Mouse (Mus musculus): ENCODE results near the gene Clcnka. TPM values are rescaled to one million over a fixed set of nuclear protein-coding genes. Genes with fewer than 3 reads are reported as not detected.

Clcnka gene
- polyA plus RNA-seq (2015; fragmentation: Nextera tagmentation; extraction: Ambion mirVana), result not detected in 2 replicates

- Histone ChIP-seq H3K4me1 (replicated peaks) (no peaks in the 10 kb centered on the region), H3K27me3 (peaks cover 23% of the 10 kb centered on the region), H3K36me3 (no peaks in the 10 kb centered on the region), H3K4me3 (replicated peaks) (no peak within 1 kb of the TSS), H3K27ac (no peak within 1 kb of the TSS), H3K9me3 (replicated peaks) (no peaks in the 10 kb centered on the region), H3K4me2 (no peak within 1 kb of the TSS), H3K9ac (no peak within 1 kb of the TSS)
- 56% methylated on average over 12 of the region's 12 CpGs for WGBS (ENCODE audit: insufficient replicate concordance)
- ATAC-seq (ENCODE audit: low read depth), result no peak
- no peak for DNase-seq
Observed at GRCm38 (mm10) chr4:141398545-141398944, at the start of gene Clcnka. Clcnka (minus strand) TSS chr4:141398724.

- DNase-seq (no peak), ATAC-seq (ENCODE audit: low read depth) (no peak)
- H3K4me2 ChIP-seq, result peak overlapping the region; percentile 92; the same call in 1 of the 2 replicates
- H3K9me3 ChIP-seq (replicated peaks), result no peaks in the 10 kb centered on the region
- peaks cover 31% of the 10 kb centered on the region for H3K4me1 ChIP-seq (replicated peaks)
- WGBS (ENCODE audit: insufficient replicate concordance), result 72% methylated on average over 7 of the region's 7 CpGs
- H3K4me3 ChIP-seq (replicated peaks), result no peak overlapping the region
- no peak overlapping the region for H3K9ac ChIP-seq
- H3K27ac ChIP-seq, result no peak overlapping the region
- H3K27me3 ChIP-seq, result no peaks in the 10 kb centered on the region
- H3K36me3 ChIP-seq, result peaks cover 36% of the 10 kb centered on the region
Observed at GRCm38 (mm10) chr4:141446211-141446610, 47.7 kb upstream of the Clcnka start.

GRCm38 (mm10) chr4:141445328-141445720 lies 46.8 kb upstream of the Clcnka start:
- Histone ChIP-seq H3K4me2 (peak overlapping the region; percentile 92), H3K27ac (peak overlapping the region; percentile 64; the same call in 1 of the 2 replicates), H3K36me3 (peaks cover 35% of the 10 kb centered on the region), H3K9me3 (replicated peaks) (no peaks in the 10 kb centered on the region), H3K9ac (peak overlapping the region; percentile 91), H3K4me1 (replicated peaks) (peaks cover 31% of the 10 kb centered on the region), H3K27me3 (no peaks in the 10 kb centered on the region), H3K4me3 (replicated peaks) (peak overlapping the region; percentile 99)
- DNase-seq (no peak), ATAC-seq (ENCODE audit: low read depth) (no peak)
- WGBS (ENCODE audit: insufficient replicate concordance), result 18% methylated on average over 14 of the region's 14 CpGs

GRCm38 (mm10) chr4:141444451-141445327 lies 46.2 kb upstream of the Clcnka start, which contains the start of gene Zbtb17:
Zbtb17 (plus strand) TSS chr4:141444654.
- peaks cover 31% of the 10 kb centered on the region for H3K4me1 ChIP-seq (replicated peaks)
- peak within 1 kb of the TSS; percentile 99 for H3K4me3 ChIP-seq (replicated peaks)
- H3K4me2 ChIP-seq, result peak within 1 kb of the TSS; percentile 92
- peaks cover 32% of the 10 kb centered on the region for H3K36me3 ChIP-seq
- H3K27ac ChIP-seq, result peak within 1 kb of the TSS; percentile 64
- H3K27me3 ChIP-seq, result no peaks in the 10 kb centered on the region
- peak; percentile 85 for DNase-seq
- peak within 1 kb of the TSS; percentile 91 for H3K9ac ChIP-seq
- ATAC-seq (ENCODE audit: low read depth), result peak; percentile 89
- no peaks in the 10 kb centered on the region for H3K9me3 ChIP-seq (replicated peaks)
- WGBS (ENCODE audit: insufficient replicate concordance), result under 1% methylated on average over 81 of the region's 102 CpGs

GRCm38 (mm10) chr4:141443641-141444429 lies 45.3 kb upstream of the Clcnka start:
- DNase-seq, result no peak
- Histone ChIP-seq H3K4me1 (replicated peaks) (peaks cover 31% of the 10 kb centered on the region), H3K9ac (peak overlapping the region; percentile 91), H3K4me2 (peak overlapping the region; percentile 92), H3K4me3 (replicated peaks) (peak overlapping the region; percentile 99), H3K36me3 (peaks cover 23% of the 10 kb centered on the region), H3K27ac (no peak overlapping the region; the same call in 1 of the 2 replicates), H3K9me3 (replicated peaks) (no peaks in the 10 kb centered on the region), H3K27me3 (no peaks in the 10 kb centered on the region)
- WGBS (ENCODE audit: insufficient replicate concordance), result 24% methylated on average over 11 of the region's 11 CpGs
- ATAC-seq (ENCODE audit: low read depth), result no peak; the same call in none of the 2 replicates

- no peaks in the 10 kb centered on the region for H3K27me3 ChIP-seq
- H3K4me2 ChIP-seq, result no peak overlapping the region
- DNase-seq (no peak), ATAC-seq (ENCODE audit: low read depth) (no peak)
- H3K9ac ChIP-seq, result no peak overlapping the region
- H3K27ac ChIP-seq, result no peak overlapping the region
- no peak overlapping the region for H3K4me3 ChIP-seq (replicated peaks)
- peaks cover 20% of the 10 kb centered on the region for H3K4me1 ChIP-seq (replicated peaks)
- no peaks in the 10 kb centered on the region for H3K9me3 ChIP-seq (replicated peaks)
- no peaks in the 10 kb centered on the region for H3K36me3 ChIP-seq
Observed at GRCm38 (mm10) chr4:141440877-141441276, 42.4 kb upstream of the Clcnka start.

GRCm38 (mm10) chr4:141439083-141439803 lies 40.7 kb upstream of the Clcnka start:
- Histone ChIP-seq H3K4me3 (replicated peaks) (no peak overlapping the region), H3K36me3 (no peaks in the 10 kb centered on the region), H3K4me2 (no peak overlapping the region), H3K9ac (no peak overlapping the region), H3K27me3 (no peaks in the 10 kb centered on the region), H3K9me3 (replicated peaks) (no peaks in the 10 kb centered on the region), H3K27ac (no peak overlapping the region), H3K4me1 (replicated peaks) (peaks cover 10% of the 10 kb centered on the region)
- WGBS (ENCODE audit: insufficient replicate concordance), result 65% methylated on average over 12 of the region's 12 CpGs
- no peak for DNase-seq
- ATAC-seq (ENCODE audit: low read depth), result no peak

- WGBS (ENCODE audit: insufficient replicate concordance), result 63% methylated on average over 1 of the region's 1 CpGs
- no peak within 1 kb of the TSS for H3K27ac ChIP-seq
Observed at GRCm38 (mm10) chr4:141435974-141436373, 37.5 kb upstream of the Clcnka start, which contains the start of gene Srarp. Srarp (minus strand) TSS chr4:141436105.

GRCm38 (mm10) chr4:141433191-141433590 lies 34.7 kb upstream of the Clcnka start:
- H3K4me3 ChIP-seq (replicated peaks), result no peak overlapping the region
- no peak for ATAC-seq (ENCODE audit: low read depth)
- no peak for DNase-seq
- H3K36me3 ChIP-seq, result no peaks in the 10 kb centered on the region
- WGBS (ENCODE audit: insufficient replicate concordance), result 74% methylated on average over 18 of the region's 18 CpGs
- no peaks in the 10 kb centered on the region for H3K4me1 ChIP-seq (replicated peaks)
- no peaks in the 10 kb centered on the region for H3K9me3 ChIP-seq (replicated peaks)
- H3K27me3 ChIP-seq, result peaks cover 9% of the 10 kb centered on the region
- no peak overlapping the region for H3K9ac ChIP-seq
- no peak overlapping the region for H3K27ac ChIP-seq
- H3K4me2 ChIP-seq, result no peak overlapping the region

More at GRCm38 (mm10) chr4:141435974-141436373, 37.5 kb upstream of the Clcnka start, which contains the start of gene Srarp:
- no peaks in the 10 kb centered on the region for H3K4me1 ChIP-seq (replicated peaks)
- H3K36me3 ChIP-seq, result no peaks in the 10 kb centered on the region
- no peak within 1 kb of the TSS for H3K4me2 ChIP-seq
- H3K27me3 ChIP-seq, result no peaks in the 10 kb centered on the region
- no peaks in the 10 kb centered on the region for H3K9me3 ChIP-seq (replicated peaks)
- DNase-seq (no peak), ATAC-seq (ENCODE audit: low read depth) (no peak)
- no peak within 1 kb of the TSS for H3K4me3 ChIP-seq (replicated peaks)
- no peak within 1 kb of the TSS for H3K9ac ChIP-seq

- Histone ChIP-seq H3K27ac (no peak overlapping the region), H3K36me3 (no peaks in the 10 kb centered on the region), H3K27me3 (peaks cover 14% of the 10 kb centered on the region), H3K4me2 (no peak overlapping the region), H3K4me3 (replicated peaks) (no peak overlapping the region), H3K9ac (no peak overlapping the region), H3K4me1 (replicated peaks) (no peaks in the 10 kb centered on the region), H3K9me3 (replicated peaks) (no peaks in the 10 kb centered on the region)
- ATAC-seq (ENCODE audit: low read depth) (no peak), DNase-seq (no peak)
- WGBS (ENCODE audit: insufficient replicate concordance), result 65% methylated on average over 14 of the region's 14 CpGs
Observed at GRCm38 (mm10) chr4:141432666-141433065, 34.1 kb upstream of the Clcnka start.

GRCm38 (mm10) chr4:141430997-141431396 lies 32.5 kb upstream of the Clcnka start:
- ATAC-seq (ENCODE audit: low read depth), result no peak
- DNase-seq, result no peak
- no peak overlapping the region for H3K4me2 ChIP-seq
- H3K27me3 ChIP-seq, result peaks cover 30% of the 10 kb centered on the region
- no peak overlapping the region for H3K27ac ChIP-seq
- peaks cover 3% of the 10 kb centered on the region; the same call in 1 of the 2 replicates for H3K4me1 ChIP-seq (replicated peaks)
- WGBS (ENCODE audit: insufficient replicate concordance), result 25% methylated on average over 9 of the region's 9 CpGs
- H3K36me3 ChIP-seq, result no peaks in the 10 kb centered on the region
- no peak overlapping the region for H3K9ac ChIP-seq
- H3K9me3 ChIP-seq (replicated peaks), result no peaks in the 10 kb centered on the region
- no peak overlapping the region for H3K4me3 ChIP-seq (replicated peaks)
